Mouse (Mus musculus) embryonic fibroblast, embryonic 13.5 days (primary cell): ENCODE results near the gene Oxa1l.

Source experiments
- CTCF ChIP-seq: IDR thresholded peaks from 2 replicates; pipeline ENCODE4 v1.5.1; 2011; ENCODE audit warnings: mild to moderate bottlenecking, control low read depth, low read length, moderate library complexity, borderline replicate concordance; ENCODE audit not compliant: insufficient read depth
- POLR2A ChIP-seq: IDR thresholded peaks from 2 replicates; pipeline ENCODE4 v1.6.1; 2011; ENCODE audit warnings: low read depth, mild to moderate bottlenecking, control low read depth, low read length, moderate library complexity

GRCm38 (mm10) chr14:54381816-54382215 lies 21.2 kb downstream of the Oxa1l start:
- no peak for TF ChIP-seq POLR2A
- no peak for TF ChIP-seq CTCF
